Mouse (Mus musculus): Measurements from ENCODE around the gene Golgb1.

Golgb1 gene

GRCm38 (mm10) chr16:36946459-36947159 lies 71.7 kb downstream of the Golgb1 start:
- DNase-seq = no peak

DNA sequence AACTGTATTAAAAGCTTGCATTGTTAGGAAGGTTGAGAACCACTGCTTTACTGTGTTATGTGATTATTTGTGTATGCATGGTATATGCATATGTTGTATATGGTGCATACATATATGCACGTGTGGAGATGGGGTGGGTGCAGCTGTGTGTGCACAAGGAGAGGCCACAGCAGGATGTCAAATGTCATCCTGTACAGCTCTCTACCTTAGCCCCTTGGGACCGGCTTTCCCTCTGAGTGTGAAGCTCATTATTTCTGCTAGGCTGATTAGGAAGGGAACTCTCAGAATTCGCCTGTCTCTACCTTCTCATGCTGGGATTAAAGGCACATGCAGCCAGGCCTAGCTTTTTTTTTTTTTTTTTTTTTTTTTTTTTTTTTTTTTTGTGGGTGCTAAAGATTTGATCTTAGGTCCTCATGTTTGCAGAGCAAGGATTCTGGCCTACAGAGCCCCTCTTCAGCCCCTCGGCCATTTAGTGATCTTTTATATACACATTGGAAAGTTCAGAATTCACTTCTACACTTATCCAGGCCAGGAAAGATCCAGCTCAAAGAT lies 72.8 kb downstream of the Golgb1 start:
- DNase-seq = no peak

DNA sequence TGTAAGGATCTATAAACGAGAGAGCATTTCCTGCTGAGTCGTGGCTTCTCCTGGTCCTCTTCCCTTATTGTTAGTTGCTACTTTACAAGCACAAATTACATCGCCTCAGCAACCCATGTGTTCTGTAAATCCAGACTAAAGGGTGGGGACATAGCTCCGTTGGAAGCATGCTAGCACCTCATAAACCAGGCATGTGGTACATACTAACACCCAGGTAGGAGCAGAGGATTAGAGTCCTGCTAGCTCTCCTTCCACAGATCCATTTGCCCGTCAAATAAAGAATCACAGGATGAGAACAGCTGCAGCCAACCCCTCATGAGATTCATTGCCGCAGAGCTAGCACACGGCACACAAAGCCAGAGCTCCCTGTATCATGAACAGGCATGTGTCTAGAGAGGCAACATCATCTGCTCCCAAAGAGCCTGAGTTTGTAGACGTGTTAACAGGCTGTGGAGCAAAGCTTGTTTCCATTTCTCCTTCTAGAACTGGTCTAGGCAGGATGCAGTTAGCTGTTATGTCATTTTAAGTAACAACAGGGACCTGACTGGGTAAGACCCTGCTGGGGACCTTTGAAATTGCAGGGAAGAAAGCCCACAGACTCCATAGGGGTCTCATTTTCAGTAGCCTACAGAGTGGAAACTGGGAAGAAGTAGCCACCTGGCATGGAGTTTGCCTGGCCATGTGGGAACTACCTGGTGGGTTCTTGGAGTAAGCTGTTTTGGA lies 74.8 kb downstream of the Golgb1 start:
- DNase-seq = no peak

DNA sequence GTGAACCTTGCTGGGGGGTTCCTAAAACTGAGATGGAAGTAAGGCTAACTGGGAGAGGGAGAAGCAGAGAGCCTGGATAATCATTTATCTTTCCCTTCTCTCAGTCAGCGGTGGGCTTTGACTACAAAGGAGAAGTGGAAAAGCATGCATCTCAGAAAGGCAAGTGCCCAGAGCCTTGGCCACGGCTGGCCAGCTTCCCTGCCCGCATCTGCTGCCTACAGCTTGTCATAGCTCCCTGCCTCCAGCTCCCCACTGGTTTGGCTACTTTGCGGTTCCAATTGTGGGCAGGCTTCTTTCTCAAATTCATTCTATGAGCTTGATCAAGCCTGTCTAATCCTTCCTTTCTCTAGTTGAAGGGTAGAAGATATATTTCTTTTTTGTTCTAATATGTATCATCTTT lies 76.1 kb downstream of the Golgb1 start:
- DNase-seq = no peak

GRCm38 (mm10) chr16:36955106-36955505 lies 80.2 kb downstream of the Golgb1 start:
- DNase-seq = no peak

DNA sequence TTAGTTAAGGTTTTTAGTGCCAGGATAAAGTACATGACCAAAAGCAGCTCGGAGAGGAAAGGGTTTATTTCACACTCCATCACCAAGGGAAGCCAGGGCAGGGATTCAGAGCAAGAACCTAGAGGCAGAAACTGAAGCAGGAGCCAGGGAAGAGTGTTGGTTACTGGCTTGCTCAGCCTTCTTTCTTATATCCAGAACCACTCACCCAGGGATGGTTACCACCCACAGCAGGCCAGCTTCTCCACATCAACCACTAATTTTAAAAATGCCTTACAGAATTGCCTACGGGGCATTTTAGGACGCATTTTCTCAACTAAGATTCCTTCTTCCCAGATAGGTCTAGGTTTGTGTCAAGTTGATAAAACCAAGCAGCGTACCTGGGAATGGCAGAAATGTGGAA lies 88.5 kb downstream of the Golgb1 start:
- DNase-seq = no peak

- no peak for DNase-seq
Observed at GRCm38 (mm10) chr16:36979127-36979526, 104.2 kb downstream of the Golgb1 start.
